Mouse (Mus musculus) forebrain, embryonic 11.5 days (tissue): ENCODE results near the gene Rbpj. TPM values are rescaled to one million over a fixed set of nuclear protein-coding genes. Genes with fewer than 3 reads are reported as not detected.

Source experiments
- ATAC-seq: fragments of 200-750 bp; cut with Nextera tagmentation; replicated peaks from 2 replicates; pipeline ENCODE4 v1.8.0; 2017; ENCODE audit warnings: moderate TSS enrichment; ENCODE audit not compliant: low FRiP score
- DNase-seq: peaks from one replicate; pipeline ENCODE4 v3.0.0-alpha.2; 2017; ENCODE audit warnings: low spot score
- H3K27ac ChIP-seq: fragments of 300-500 bp; sonication (generic); 2 replicates; pipeline ENCODE4 v1.5.1; 2014; ENCODE audit warnings: low read depth, low read length
- H3K27me3 ChIP-seq: fragments of 300-500 bp; sonication (generic); 2 replicates; pipeline ENCODE4 v1.6.1; 2014; ENCODE audit warnings: mild to moderate bottlenecking, low read length, mixed read lengths; ENCODE audit not compliant: control insufficient read depth, insufficient read depth
- H3K36me3 ChIP-seq: fragments of 300-500 bp; sonication (generic); 2 replicates; pipeline ENCODE4 v1.6.1; 2014; ENCODE audit warnings: mild to moderate bottlenecking, low read length, moderate library complexity, mixed read lengths; ENCODE audit not compliant: control insufficient read depth, insufficient read depth
- H3K4me1 ChIP-seq: fragments of 300-500 bp; sonication (generic); replicated peaks from 2 replicates; pipeline ENCODE4 v1.6.1; 2014; ENCODE audit warnings: low read length, mixed read lengths; ENCODE audit not compliant: control insufficient read depth, insufficient read depth
- H3K4me2 ChIP-seq: fragments of 300-500 bp; sonication (generic); 2 replicates; pipeline ENCODE4 v1.6.1; 2014; ENCODE audit warnings: low read depth, mild to moderate bottlenecking, low read length, moderate library complexity, mixed read lengths; ENCODE audit not compliant: severe bottlenecking
- H3K4me3 ChIP-seq: fragments of 300-500 bp; sonication (generic); 2 replicates; pipeline ENCODE4 v1.5.1; 2014; ENCODE audit warnings: low read depth, low read length
- H3K9ac ChIP-seq: fragments of 300-500 bp; sonication (generic); 2 replicates; pipeline ENCODE4 v1.6.1; 2014; ENCODE audit warnings: low read length
- H3K9me3 ChIP-seq: fragments of 300-500 bp; sonication (generic); 2 replicates; pipeline ENCODE4 v1.6.1; 2016; ENCODE audit warnings: low read length, mixed read lengths; ENCODE audit not compliant: control insufficient read depth
- WGBS: fragments of 180-500 bp; shearing (Covaris S2); extraction: QIAGEN DNeasy Blood & Tissue Kit; methylation state at CpG from one replicate; pipeline ENCODE4 v1.1.7; 2014; 5-methylcytosine and 5-hydroxymethylcytosine counted together
- polyA plus RNA-seq: library from polyadenylated mRNA; unstranded; fragments of >200 nt; fragmentation: Nextera tagmentation; extraction: Ambion mirVana; gene quantifications from 2 replicates; pipeline ENCODE4 v1.2.1, GENCODE M21; 2014

Gene Rbpj
- polyA plus RNA-seq, 1 experiment from 2014 or later: 61.5 TPM

- ATAC-seq: no peak
- H3K9ac ChIP-seq: no peak overlapping the region
- H3K4me3 ChIP-seq: no peak overlapping the region
- DNase-seq: no peak
- H3K36me3 ChIP-seq: no peaks in the 10 kb centered on the region
- H3K4me2 ChIP-seq: no peak overlapping the region
- 67% methylated on average over 5 of the region's 5 CpGs for WGBS
- no peaks in the 10 kb centered on the region for H3K27me3 ChIP-seq
- H3K9me3 ChIP-seq: no peaks in the 10 kb centered on the region
- no peak overlapping the region for H3K27ac ChIP-seq
- no peaks in the 10 kb centered on the region for H3K4me1 ChIP-seq
Observed at GRCm38 (mm10) chr5:53479891-53480290, 13.9 kb downstream of the Rbpj start.

- Histone ChIP-seq H3K9me3 (no peaks in the 10 kb centered on the region), H3K36me3 (no peaks in the 10 kb centered on the region), H3K27ac (no peak overlapping the region), H3K27me3 (no peaks in the 10 kb centered on the region), H3K4me2 (no peak overlapping the region), H3K9ac (no peak overlapping the region), H3K4me3 (no peak overlapping the region), H3K4me1 (no peaks in the 10 kb centered on the region)
- WGBS: 88% methylated on average over 2 of the region's 2 CpGs
- ATAC-seq (no peak), DNase-seq (no peak)
Observed at GRCm38 (mm10) chr5:53481021-53481420, 15.1 kb downstream of the Rbpj start.

- no peaks in the 10 kb centered on the region for H3K9me3 ChIP-seq
- no peak overlapping the region for H3K4me3 ChIP-seq
- 88% methylated on average over 6 of the region's 6 CpGs for WGBS
- no peaks in the 10 kb centered on the region for H3K4me1 ChIP-seq
- no peak for DNase-seq
- H3K36me3 ChIP-seq: no peaks in the 10 kb centered on the region
- no peak overlapping the region for H3K9ac ChIP-seq
- no peaks in the 10 kb centered on the region for H3K27me3 ChIP-seq
- no peak overlapping the region for H3K27ac ChIP-seq
- ATAC-seq: no peak
- H3K4me2 ChIP-seq: no peak overlapping the region
Observed at GRCm38 (mm10) chr5:53485069-53485628, 19.2 kb downstream of the Rbpj start.

DNA sequence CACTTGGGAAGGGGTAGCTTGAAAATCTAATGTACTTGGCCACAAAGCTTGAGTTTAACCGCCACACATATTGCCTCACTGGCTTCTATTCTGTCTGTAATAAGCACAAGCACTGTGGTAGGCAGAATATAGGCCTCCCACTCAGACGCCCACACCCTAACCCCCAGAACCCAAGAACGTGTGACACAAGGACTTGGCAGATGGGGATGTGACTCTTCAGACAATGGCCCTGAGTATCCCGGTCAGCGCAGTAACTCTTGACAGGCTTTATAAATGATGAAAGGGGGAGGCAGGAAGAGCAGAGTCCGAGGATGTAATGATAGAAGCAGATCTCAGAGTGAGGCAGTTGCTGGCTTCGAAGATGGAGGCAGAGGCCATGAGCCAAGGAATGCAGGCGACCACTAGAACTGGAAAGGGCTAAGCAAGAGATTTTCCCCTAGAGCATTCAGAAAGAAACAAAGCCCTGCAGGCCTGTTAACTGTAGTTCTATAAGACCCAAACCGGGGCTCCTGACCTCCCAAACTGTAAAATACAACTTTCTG, 20.1 kb downstream of the Rbpj start:
- Histone ChIP-seq H3K36me3 (no peaks in the 10 kb centered on the region), H3K4me1 (no peaks in the 10 kb centered on the region), H3K27me3 (no peaks in the 10 kb centered on the region), H3K4me2 (no peak overlapping the region), H3K27ac (no peak overlapping the region), H3K9ac (no peak overlapping the region), H3K9me3 (no peaks in the 10 kb centered on the region), H3K4me3 (no peak overlapping the region)
- 87% methylated on average over 9 of the region's 9 CpGs for WGBS
- no peak for ATAC-seq
- no peak for DNase-seq

GRCm38 (mm10) chr5:53486966-53487592, 21.1 kb downstream of the Rbpj start:
- Histone ChIP-seq H3K4me1 (no peaks in the 10 kb centered on the region), H3K27me3 (no peaks in the 10 kb centered on the region), H3K4me2 (no peak overlapping the region), H3K4me3 (no peak overlapping the region), H3K9me3 (no peaks in the 10 kb centered on the region), H3K36me3 (no peaks in the 10 kb centered on the region), H3K9ac (no peak overlapping the region), H3K27ac (no peak overlapping the region)
- DNase-seq (no peak), ATAC-seq (no peak)
- 52% methylated on average over 11 of the region's 11 CpGs for WGBS

DNA sequence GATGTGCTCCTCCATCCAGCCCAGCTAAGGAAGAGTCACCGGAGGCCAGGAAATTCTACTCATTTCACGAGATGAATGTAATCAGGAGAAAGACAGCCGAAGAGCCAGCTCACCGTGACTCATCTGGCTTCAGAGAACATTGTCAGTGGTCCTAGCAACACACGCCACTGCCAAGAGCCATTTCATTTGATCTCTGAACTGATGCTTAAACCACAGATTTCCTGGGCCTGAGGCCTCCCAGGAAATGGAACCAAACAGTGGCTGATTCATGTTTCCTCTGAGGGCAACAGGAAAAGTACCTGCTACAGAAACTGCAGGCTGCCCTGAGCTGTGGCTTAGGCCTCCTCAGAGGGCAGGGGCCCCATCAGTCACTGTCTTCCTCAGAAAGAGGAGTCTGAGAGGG, 24.7 kb downstream of the Rbpj start:
- H3K4me3 ChIP-seq: no peak overlapping the region
- no peaks in the 10 kb centered on the region for H3K27me3 ChIP-seq
- H3K36me3 ChIP-seq: no peaks in the 10 kb centered on the region
- H3K9me3 ChIP-seq: no peaks in the 10 kb centered on the region
- H3K4me1 ChIP-seq: no peaks in the 10 kb centered on the region
- DNase-seq (no peak), ATAC-seq (no peak)
- WGBS: 70% methylated on average over 5 of the region's 5 CpGs
- H3K4me2 ChIP-seq: no peak overlapping the region
- no peak overlapping the region for H3K27ac ChIP-seq
- H3K9ac ChIP-seq: no peak overlapping the region

DNA sequence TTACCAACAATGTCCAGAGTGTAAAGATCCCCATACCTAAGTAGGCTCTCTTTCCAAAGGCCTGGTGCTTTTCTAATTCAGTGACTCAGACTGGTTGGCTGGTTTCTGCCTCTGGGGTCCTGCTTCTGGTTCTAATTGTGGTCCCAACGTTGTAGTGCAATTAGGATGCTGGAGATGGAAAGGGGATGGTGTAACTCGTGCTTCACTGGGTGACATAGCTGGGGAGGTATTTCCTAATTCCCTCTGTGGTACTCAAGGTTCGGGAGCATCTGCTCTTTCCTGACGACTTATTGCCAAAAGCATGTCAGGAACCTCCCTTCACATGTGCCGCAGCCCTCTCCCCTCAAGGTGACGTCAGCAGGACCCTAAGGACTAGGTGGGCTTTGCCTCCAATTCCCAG, 27.8 kb downstream of the Rbpj start:
- 75% methylated on average over 6 of the region's 6 CpGs for WGBS
- no peak overlapping the region for H3K9ac ChIP-seq
- H3K27me3 ChIP-seq: no peaks in the 10 kb centered on the region
- H3K4me2 ChIP-seq: no peak overlapping the region
- H3K4me3 ChIP-seq: no peak overlapping the region
- no peaks in the 10 kb centered on the region for H3K9me3 ChIP-seq
- H3K4me1 ChIP-seq: no peaks in the 10 kb centered on the region
- no peak for ATAC-seq
- H3K27ac ChIP-seq: no peak overlapping the region
- no peak for DNase-seq
- H3K36me3 ChIP-seq: no peaks in the 10 kb centered on the region

- no peak overlapping the region for H3K9ac ChIP-seq
- DNase-seq (no peak), ATAC-seq (no peak)
- no peak overlapping the region for H3K4me2 ChIP-seq
- 92% methylated on average over 17 of the region's 17 CpGs for WGBS
- no peaks in the 10 kb centered on the region for H3K9me3 ChIP-seq
- H3K4me1 ChIP-seq: no peaks in the 10 kb centered on the region
- no peaks in the 10 kb centered on the region for H3K36me3 ChIP-seq
- no peaks in the 10 kb centered on the region for H3K27me3 ChIP-seq
- no peak overlapping the region for H3K27ac ChIP-seq
- H3K4me3 ChIP-seq: no peak overlapping the region
Observed at GRCm38 (mm10) chr5:53494536-53495159, 28.7 kb downstream of the Rbpj start.
